Mouse (Mus musculus) ovary, postnatal 14 days (tissue): ENCODE results near the gene Olfr735.

Experiments used
- DNase-seq: peaks from one replicate; pipeline ENCODE4 v3.0.0; 2022; ENCODE audit warnings: low spot score

Olfr735 gene

DNA sequence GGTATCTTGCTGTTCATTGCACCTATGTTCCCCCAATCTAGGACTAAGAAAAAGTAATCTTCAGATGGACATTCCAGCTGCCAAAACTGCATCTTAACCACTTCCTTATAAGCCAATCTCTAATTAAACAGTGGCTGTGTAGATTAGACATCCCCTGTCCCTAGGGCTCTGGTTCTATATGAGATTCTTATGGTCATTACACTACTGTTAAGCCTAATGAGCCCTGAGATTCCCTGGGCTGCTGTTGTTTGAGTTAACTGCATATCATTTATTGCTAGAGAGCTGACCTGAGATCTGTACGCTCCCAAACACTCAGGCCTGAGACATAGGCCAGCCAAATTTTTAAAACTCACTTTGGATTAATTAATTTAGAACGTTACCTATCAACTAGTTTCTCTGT lies at the start of gene Olfr735:
Gene Olfr735, minus strand, starts transcription at position 77 of the 400 bp plus-strand sequence.
- DNase-seq, result no peak

DNA sequence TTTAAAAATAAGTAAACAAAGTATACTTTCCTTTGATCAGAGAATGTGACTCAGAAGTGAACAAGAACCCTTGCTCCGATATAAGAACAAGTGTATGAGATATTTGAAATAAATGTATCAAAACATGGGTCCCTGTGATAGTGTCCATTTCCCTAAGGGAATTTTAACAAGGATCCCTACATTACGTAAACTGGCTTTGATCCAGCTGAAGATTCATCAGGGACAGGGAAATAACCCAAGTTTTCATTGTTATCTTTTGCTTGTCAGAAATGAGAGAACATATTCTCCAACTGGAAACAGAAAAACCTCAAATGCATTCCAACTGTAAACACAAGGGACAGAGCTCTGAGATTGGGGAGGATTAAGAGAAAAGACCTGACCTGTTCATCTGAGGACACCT lies 32.2 kb upstream of the Olfr735 start, which contains the start of gene Olfr736:
Gene Olfr736, plus strand, starts transcription at position 301 of the 400 bp plus-strand sequence.
- DNase-seq, result no peak

DNA sequence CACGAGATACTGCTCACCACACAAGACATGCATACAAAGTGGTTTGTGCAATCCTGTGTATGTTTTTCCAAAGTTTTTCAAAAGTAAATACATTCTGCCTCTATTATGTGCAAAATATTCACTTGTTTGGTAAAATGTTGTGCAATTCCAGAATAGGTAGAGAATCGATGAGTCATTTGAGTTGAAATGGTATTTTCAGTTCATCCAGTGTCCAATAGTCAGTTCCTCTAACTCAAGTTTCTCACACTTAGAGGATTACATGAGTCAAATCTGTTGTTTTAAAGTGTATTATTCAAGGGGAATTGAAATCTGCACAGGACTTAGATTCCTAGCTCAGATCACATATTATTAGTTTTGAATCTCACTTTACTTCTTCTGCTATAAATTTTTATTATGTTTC lies 14.9 kb upstream of the Olfr735 start:
- no peak for DNase-seq

DNA sequence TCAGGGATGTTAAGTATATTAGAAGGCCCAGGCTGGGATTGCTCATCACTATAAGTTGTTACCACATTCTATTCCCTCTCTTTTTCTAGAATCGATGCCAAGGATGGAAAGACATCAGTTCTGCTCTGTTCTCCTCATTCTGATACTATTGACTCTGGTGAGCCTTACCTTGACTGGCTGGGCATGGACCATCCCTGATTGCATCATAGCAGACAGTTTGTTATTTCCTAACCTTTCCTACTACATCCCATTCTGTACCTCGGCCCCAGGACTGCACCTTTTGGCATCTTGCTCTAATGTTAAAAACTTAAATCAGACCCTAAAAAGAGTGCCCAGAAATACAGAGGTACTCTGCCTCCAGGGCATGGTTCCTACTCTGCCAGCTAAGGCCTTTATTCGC lies 11.8 kb upstream of the Olfr735 start:
- DNase-seq, result no peak

DNA sequence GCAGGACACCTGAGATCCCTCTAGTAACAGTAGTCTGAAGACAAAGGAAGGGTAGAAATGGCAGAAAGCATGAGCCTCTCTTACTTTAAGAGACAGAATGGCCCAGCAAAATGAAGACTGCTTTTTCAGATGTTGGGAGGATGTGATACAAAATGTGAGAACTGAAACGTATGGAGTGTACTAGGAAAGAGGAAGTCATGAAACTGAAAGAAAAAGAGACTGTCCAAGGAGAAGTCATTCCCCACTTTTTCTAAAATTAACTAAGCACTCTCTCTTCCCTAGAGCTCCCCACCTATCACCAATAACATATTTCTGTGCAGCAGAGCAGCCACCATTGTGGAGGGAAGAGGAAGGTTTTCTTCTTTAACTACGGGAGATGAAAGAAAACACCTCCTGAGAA lies 8.9 kb upstream of the Olfr735 start, which contains the start of gene Tlr11:
Gene Tlr11, plus strand, starts transcription at position 322 of the 400 bp plus-strand sequence.
- DNase-seq, result no peak

DNA sequence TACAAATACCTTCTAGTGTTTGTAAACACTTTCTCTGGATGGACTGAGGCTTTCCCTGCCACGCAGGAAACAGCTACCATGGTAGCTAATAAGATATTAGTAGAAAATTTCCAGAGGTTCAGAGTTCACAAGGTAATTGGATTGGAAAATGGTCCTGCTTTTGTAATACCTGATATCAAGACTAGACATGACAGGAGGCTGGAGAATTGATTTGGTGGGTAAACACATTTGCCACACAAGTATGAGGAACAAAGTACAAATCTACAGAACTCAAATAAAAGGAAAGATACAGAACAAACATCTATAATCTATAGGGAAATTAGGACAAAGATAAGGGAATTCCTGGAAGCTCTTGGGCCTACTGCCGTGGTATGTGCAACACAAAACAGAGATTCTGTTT lies 8.1 kb upstream of the Olfr735 start:
- no peak for DNase-seq

DNA sequence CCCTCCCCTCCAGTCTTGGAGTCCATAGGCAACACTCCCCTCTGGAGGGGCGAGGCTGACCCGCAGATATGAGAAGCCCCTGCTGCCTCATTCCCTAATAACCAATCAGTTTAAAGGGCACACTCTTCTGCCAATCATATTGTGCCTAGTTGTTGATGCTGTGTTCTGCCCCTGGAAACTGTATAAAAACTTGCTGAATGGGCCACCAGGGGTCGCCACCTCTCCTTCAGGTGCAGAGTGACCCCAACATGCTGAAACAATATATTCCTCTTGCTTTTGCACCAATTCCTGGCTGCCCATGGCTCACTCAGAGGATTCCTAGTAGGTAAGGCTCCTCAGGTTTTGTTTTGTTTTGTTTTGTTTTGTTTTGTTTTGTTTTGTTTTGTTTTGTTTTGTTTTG lies 3.8 kb upstream of the Olfr735 start:
- peak; percentile 0 for DNase-seq

DNA sequence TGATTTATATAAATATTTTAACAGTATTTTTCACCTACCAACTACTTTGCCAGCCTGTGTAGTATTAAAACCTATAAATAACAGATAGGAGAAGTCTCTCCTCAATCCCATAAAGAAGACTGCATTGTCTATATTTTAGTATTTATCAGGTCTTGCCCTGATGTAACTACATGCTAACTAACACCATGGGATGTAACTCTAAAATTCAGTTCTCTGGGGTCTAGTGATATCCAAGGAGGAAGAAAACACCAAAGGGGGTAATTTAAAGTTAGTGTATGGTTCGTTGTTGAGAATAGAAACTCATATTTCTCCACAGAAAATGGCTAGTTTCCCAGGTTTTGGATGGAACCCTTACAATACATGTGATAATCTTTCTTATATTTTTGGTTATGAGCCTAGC lies 22.0 kb downstream of the Olfr735 start, which contains the start of gene Olfr734:
Gene Olfr734, minus strand, starts transcription at position 101 of the 400 bp plus-strand sequence.
- no peak for DNase-seq

DNA sequence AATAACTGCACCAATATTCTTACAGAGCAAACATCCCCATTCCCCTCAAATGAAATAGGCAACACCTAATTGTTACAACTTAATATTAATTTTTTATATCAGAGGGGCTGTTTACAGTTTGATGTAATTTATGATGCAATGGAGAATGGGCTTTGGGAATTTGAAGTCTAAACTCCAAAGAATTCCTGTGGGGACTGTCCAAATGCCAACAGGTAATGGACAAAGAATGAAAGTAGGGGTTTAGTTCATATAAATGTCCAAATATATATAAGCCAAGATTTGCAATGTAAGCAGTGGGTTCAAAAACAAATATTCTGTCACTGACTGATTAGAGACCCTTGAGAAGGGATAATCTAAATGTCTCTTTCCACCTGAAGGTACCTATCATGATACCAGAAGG lies 47.2 kb downstream of the Olfr735 start, which contains the start of gene Olfr733:
Gene Olfr733, minus strand, starts transcription at position 101 of the 400 bp plus-strand sequence.
- DNase-seq, result no peak
